Mouse (Mus musculus) heart, adult 2 months (tissue): ENCODE results near the gene Osbpl7.

Experiments
- CTCF ChIP-seq: fragments of 200-600 bp; IDR thresholded peaks from 2 replicates; pipeline ENCODE4 v1.8.1; 2022; ENCODE audit warnings: antibody characterized with exemption, mild to moderate bottlenecking, moderate library complexity
- POLR2A ChIP-seq: fragments of 200-500 bp; IDR thresholded peaks from 2 replicates; pipeline ENCODE4 v1.6.1; 2011; ENCODE audit warnings: mild to moderate bottlenecking, low read depth, low read length, control low read depth; ENCODE audit not compliant: insufficient read depth

- no peak for TF ChIP-seq POLR2A
- TF ChIP-seq CTCF, result no peak
Measured at GRCm38 (mm10) chr11:97040301-97041021, 10.0 kb upstream of the Osbpl7 start.
